Mouse (Mus musculus): ENCODE results near the gene Ppp1r2.

The Ppp1r2 gene

DNA sequence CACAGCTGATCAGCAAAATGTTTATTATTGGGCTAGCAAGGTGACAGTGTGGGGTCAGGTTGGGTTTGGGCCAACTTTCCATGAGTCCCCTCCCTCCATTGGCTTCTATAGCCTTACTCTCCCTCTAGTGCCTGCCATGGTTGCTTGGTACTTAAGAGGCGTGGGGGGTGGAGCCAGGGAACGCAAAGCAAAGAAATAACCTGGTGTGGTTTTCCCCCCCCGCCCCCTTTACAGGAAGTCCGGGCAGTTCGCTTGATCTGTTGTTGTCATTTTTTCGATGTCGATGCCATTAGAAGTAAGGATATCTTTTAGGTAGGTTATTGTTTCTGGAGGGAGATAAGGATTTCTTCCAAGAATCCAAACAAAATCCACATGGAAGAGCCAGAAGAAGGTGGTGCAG lies 22.0 kb upstream of the Ppp1r2 start:
- in situ Hi-C loops (cut with MboI; ENCODE audit: low pct_unique_long_range_greater_than_20kb in 1 of 2, low sequenced_read_pairs in 2 of 2, unreplicated experiment in 1 of 2): no loop called here

DNA sequence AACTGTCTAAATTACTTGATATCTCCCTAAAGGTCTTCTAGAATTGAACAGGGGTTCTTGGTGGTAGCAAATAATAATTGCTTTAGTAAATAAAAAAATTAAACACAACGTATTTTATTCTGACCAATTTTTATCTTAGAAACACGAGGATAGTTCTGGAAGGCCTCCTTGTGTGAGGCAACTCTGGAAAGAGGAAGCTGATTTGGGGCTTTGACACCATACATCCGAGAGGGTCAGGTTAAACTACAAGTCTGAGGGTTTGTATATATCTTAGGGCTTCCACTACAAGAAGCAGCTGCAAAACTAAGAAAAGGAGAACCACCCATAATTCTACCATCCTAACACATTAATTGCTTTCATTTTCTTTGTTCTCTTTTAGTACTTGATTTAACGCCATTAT lies 18.7 kb upstream of the Ppp1r2 start:
- in situ Hi-C loops (cut with MboI; ENCODE audit: low pct_unique_long_range_greater_than_20kb in 1 of 2, low sequenced_read_pairs in 2 of 2, unreplicated experiment in 1 of 2): no loop called here

DNA sequence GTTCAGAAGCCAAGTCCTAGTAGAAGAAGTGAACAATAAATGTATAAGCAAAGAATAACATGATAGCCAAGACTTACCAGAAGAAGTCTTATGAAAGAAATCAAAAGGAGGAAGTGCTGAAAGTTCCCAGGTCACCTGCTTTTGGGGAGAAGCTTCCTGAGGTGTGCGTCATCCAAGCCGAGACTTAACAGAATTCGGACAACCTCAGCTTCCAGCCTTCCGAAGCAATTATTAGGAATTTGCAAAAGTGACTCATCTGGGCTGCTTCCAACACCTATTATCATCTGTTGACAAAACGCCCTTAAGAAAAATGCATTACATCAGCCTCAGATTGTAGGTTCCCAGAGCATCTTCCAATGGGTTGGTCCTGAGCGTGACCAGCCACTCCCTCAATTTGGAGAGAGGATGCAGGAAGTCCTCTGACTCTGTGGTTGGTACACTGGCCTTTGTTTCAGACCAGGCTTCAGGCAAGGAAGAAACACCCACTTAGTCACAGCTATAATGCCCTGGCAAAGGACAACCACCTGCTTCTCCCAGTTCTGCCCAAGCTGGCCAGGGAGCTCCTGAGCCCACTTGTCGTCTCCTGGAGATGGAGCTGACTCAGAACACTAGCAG lies 15.8 kb upstream of the Ppp1r2 start:
- in situ Hi-C loops (cut with MboI; ENCODE audit: low pct_unique_long_range_greater_than_20kb in 1 of 2, low sequenced_read_pairs in 2 of 2, unreplicated experiment in 1 of 2): no loop called here

DNA sequence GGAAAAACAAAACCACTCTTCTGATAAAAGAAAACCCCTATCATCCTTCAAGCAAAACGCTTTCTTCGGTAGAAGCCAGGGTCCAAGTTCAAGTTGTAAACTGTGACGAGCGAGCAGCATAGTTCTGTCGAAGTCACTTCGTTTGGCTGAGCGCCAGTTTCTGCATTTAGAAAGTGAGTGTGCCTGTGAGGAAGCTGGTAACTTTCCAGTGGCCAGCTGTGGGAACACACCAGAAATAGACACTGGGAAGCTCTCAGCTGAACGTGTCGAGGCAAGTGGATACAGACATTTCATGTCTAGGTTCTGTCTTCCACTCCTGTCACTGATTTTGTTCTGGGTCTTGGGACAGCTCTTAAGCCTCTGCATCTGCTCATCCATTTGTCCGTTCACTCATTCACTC lies 15.2 kb upstream of the Ppp1r2 start:
- in situ Hi-C loops (cut with MboI; ENCODE audit: low pct_unique_long_range_greater_than_20kb in 1 of 2, low sequenced_read_pairs in 2 of 2, unreplicated experiment in 1 of 2): no loop called here

DNA sequence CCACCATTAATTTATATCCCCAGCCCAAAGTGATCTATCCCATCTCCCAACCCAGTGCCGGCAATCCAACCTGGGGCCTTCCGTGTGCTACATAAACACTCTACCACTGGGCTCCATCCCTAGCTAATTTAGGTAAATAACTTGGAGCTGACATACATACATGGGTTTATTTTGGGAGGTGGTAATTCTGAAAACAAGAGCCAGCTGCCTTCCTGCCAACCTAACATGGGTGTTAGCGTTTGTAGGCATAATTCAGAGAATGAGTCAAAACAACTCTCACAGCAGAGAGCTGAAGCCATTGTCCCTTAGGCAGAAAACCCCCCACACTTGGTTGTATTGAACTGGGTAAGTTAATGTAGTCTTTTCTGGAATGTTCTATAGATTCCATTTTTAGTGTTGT lies 12.6 kb upstream of the Ppp1r2 start:
- in situ Hi-C loops (cut with MboI; ENCODE audit: low pct_unique_long_range_greater_than_20kb in 1 of 2, low sequenced_read_pairs in 2 of 2, unreplicated experiment in 1 of 2): no loop called here

DNA sequence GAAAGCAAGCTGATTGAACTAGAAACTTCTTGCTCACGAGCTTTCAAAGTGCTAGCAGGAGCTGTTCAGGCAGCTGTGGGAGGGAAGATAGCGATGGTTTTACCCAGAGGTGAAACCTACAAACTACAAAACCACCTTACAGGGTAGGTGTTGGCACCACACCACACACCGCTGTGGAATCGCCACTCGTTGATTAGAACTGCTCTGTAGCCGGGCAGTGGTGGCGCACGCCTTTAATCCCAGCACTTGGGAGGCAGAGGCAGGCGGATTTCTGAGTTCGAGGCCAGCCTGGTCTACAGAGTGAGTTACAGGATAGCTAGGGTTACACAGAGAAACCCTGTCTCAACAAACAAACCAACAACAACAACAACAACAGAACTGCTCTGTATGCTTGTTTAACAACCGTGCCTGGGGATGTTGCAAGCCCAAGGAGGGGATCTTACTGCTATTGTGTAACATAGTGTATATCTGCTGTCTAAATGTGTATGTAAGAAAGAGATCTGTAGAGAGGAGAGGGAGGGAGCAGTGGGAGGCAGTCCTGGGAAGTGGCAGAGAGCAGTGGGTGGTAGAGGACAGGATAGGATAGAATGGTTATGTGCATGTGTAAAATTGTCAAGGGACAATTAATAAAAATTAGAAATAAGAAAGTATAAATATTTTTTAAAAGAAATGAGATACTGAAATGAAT lies 11.9 kb upstream of the Ppp1r2 start:
- in situ Hi-C loops (cut with MboI; ENCODE audit: low pct_unique_long_range_greater_than_20kb in 1 of 2, low sequenced_read_pairs in 2 of 2, unreplicated experiment in 1 of 2): no loop called here

DNA sequence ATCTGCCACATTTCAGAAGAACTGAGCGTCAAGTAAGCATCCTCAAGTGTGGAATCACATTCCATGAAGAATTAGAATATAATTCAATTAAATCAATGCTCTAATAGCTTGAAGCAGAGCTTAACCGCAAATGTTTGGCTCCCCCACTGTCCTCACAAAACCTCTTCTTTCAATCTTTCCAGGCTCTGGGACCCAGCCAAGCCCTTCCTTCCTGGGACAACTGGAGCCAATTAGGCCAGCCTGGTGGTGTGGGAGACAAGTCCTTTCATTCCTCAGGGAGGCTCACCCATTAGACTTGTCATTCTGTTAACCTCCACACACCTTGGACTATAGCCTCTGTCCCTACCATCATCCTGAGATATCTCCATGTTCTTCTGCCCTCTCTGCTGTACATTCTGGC lies 6.9 kb upstream of the Ppp1r2 start:
- in situ Hi-C loops (cut with MboI; ENCODE audit: low pct_unique_long_range_greater_than_20kb in 1 of 2, low sequenced_read_pairs in 2 of 2, unreplicated experiment in 1 of 2): no loop called here

DNA sequence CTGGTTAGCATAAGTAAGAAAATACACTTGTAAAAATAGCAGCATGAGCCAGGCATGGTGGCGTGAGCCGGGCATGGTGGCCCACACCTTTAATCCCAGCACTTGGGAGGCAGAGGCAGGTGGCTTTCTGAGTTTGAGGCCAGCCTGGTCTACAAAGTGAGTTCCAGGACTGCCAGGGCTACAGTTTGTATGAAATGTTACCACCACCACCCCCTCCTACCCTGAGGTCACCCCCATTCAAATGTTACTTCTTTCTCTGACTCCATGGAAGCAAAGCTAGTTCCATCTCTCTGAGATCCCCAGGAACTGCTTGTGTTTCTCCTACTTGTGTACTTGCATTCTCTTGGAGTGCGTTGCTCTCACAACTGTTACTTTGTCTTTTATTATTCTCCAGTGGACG lies 5.1 kb upstream of the Ppp1r2 start:
- in situ Hi-C loops (cut with MboI; ENCODE audit: low pct_unique_long_range_greater_than_20kb in 1 of 2, low sequenced_read_pairs in 2 of 2, unreplicated experiment in 1 of 2): no loop called here

DNA sequence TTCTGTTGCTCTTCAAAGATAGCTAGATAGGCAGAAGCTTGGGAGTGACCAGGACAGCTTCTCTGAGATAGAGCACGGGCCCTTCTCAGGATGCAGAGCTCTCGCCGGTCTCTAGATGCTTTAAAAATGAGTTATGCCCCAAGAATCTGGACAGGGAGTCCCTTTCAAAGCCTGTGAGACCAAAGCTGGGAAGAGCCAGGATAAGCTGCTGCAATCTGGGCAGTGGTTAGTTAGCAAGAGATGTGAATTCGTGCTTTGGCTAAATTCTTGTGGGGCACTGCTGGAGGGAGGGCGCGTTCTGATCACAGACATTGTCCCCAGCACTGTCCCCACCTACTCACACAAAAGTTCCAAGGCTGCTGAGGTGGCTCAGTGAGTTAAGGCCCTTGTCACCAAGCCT lies 3.5 kb upstream of the Ppp1r2 start:
- in situ Hi-C loops (cut with MboI; ENCODE audit: low pct_unique_long_range_greater_than_20kb in 1 of 2, low sequenced_read_pairs in 2 of 2, unreplicated experiment in 1 of 2): no loop called here

DNA sequence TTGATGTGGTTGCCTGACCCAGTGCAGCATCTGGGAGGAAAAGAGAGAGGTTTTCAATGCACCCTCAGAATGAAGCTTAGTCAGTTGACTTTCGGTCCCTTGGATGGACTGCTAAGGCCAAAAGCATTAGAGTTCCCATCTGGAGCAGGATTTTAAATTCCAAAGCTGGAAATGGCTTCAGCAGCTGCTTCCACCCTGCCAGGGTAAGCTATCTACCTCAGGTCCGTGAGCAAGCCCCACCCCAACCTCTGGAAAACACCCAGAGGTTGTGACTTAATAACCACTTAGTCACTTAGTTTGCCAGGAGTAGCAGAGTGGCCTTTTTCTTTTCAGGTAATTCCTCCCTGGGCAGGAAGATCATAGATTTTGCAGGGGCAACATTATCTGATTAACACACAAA lies 3.0 kb upstream of the Ppp1r2 start:
- in situ Hi-C loops (cut with MboI; ENCODE audit: low pct_unique_long_range_greater_than_20kb in 1 of 2, low sequenced_read_pairs in 2 of 2, unreplicated experiment in 1 of 2): no loop called here

DNA sequence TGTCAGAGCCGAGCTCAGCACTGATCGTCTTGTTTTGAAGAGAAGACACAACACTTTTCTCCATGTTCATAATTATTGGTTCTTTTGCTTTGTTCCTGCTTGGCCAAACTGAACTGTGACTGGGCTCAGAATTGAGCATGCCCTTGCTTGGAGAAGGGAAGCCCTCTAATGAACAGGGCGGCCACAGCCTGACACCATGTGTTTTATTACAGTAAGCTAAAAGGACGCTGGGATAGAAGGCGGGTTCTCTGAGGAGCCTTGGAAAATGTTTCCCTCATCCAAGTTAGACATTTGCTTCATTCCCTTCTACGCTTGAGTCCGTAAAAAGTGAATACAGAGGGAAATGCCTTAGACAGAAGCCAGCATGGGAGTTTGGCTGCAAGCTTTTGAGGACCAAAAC lies 1.9 kb upstream of the Ppp1r2 start:
- in situ Hi-C loops (cut with MboI; ENCODE audit: low pct_unique_long_range_greater_than_20kb in 1 of 2, low sequenced_read_pairs in 2 of 2, unreplicated experiment in 1 of 2): no loop called here

DNA sequence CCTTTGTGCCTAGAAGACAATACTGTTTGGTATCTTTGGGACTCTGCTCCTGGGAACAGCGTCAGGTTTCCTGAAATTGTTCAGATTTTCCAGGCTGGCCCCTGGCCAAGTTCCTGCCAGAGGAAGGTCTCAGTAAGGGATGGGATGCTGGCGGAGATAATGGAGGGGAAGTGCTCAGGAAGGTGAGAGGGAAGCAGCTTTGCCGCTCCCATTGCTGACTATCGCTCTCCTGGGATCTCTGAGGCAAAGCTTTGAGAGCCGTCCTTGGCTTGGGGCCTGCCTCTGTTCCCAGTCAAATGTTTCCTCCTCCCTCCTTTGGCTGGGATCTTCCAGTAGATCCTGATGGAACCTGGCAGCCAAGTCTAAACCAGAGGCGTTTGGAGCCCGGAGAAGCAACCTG lies 1.5 kb upstream of the Ppp1r2 start:
- in situ Hi-C loops (cut with MboI; ENCODE audit: low pct_unique_long_range_greater_than_20kb in 1 of 2, low sequenced_read_pairs in 2 of 2, unreplicated experiment in 1 of 2): no loop called here

DNA sequence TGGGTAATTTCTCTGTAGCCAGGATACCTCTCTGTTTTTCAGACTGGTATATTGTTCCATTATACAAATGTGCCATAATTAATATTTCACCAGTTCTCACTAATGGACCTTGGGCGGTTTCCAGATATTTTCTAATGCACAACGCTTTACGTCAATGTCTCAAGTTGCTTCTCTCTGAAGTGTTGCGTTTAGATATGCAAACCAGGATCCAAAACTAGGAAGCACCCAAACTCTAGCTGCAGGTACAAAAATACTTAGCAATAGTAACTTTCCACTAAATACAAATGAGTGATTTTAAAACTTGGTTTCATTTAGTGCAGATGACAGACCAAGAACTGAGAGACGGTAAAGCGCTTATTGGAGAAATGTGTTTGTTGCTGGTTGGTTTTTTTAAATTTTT lies 993 bp downstream of the Ppp1r2 start:
- in situ Hi-C loops (cut with MboI; ENCODE audit: low pct_unique_long_range_greater_than_20kb in 1 of 2, low sequenced_read_pairs in 2 of 2, unreplicated experiment in 1 of 2): no loop called here

DNA sequence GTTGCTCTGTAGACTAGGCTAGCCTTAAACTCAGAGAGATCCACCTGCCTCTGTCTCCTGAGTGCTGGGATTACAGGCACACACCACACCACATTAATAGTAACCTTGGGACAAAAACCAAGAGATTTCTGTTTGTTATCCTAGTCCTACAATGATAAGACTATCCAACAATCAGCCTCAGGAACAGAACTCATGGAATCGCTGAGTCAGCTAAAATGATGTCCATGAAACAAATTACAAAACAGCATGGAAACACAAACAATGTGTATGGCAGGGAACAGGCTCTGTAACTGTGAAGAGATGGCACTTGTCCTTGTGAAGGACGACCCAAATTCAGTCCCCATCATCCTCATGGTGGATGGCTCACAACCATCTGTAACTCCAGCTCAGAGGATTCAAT lies 8.4 kb downstream of the Ppp1r2 start:
- in situ Hi-C loops (cut with MboI; ENCODE audit: low pct_unique_long_range_greater_than_20kb in 1 of 2, low sequenced_read_pairs in 2 of 2, unreplicated experiment in 1 of 2): no loop called here

DNA sequence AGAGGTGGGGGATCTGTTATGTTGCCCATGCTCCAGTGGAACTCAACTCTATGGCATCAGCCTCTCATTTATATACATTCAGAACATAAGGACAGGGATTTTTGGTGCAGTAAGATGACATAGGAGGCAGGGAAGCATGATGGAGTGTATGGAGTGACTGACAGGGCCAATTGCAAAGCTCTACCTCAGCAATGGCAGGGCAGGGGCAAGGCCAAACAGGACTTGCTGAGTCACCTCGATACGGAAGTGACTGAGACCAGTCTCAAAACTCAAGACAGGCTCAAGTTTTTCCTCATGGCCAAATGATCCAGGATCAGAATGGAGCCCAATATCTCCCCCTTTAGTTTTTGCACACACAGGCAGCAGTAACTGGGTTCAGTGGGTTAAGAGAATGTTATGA lies 18.9 kb downstream of the Ppp1r2 start:
- in situ Hi-C loops (cut with MboI; ENCODE audit: low pct_unique_long_range_greater_than_20kb in 1 of 2, low sequenced_read_pairs in 2 of 2, unreplicated experiment in 1 of 2): no loop called here

DNA sequence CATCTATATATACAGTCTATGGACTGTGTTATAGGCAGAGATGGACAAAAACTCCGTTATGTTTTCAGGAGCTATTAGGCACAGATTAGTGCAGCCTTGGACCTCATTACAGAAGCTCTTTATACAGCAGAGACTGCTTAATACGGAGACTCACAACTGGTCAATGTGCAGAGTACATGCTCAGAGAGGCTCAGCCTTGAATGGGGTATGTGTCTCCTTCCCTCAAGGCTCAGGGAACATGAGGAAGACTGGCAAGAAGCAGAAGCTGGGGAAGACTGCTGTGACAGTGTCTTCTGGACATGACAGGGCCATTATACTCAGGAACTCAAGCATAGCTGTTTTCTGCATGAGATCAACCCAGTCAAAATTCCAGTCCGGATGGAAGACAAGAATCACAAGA lies 19.4 kb downstream of the Ppp1r2 start:
- in situ Hi-C loops (cut with MboI; ENCODE audit: low pct_unique_long_range_greater_than_20kb in 1 of 2, low sequenced_read_pairs in 2 of 2, unreplicated experiment in 1 of 2): no loop called here

DNA sequence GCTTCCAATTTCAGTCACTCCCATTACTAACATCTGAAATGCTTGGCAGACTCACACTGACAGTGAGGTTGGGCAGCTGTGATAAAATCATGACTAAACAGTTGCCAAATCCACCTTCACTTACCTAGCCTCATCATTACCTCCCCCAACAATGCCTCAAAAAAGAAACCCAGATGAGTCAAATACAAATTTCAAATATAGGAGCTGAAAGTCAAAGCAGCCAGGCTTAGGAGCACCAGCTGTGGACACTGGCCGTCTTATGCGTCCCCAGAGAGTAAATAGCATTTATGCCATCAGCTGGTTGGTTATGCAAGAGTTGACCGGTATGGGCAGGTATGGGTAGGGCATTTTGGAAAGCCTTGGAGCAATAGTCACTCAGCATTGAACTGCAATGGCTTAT lies 25.7 kb downstream of the Ppp1r2 start:
- in situ Hi-C loops (cut with MboI; ENCODE audit: low pct_unique_long_range_greater_than_20kb in 1 of 2, low sequenced_read_pairs in 2 of 2, unreplicated experiment in 1 of 2): no loop called here

DNA sequence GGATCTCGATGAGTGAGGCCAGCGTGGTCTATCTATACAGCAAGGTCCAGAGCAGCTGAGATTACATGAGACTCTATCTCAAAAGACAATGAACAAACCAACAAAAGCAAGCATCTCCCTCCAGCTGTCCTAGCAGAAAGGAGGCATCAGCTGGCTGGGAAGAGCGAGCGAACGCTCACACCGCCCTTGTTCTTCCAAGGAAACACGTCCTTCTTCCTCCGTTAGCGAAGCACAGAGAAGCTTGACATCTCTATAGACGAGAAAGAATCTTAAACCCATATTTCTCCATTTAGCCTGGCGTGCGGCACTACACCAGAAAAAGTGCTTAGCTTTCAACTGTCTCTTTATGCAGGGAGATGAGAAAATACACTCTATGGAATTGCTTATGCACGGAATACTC lies 26.4 kb downstream of the Ppp1r2 start:
- in situ Hi-C loops (cut with MboI; ENCODE audit: low pct_unique_long_range_greater_than_20kb in 1 of 2, low sequenced_read_pairs in 2 of 2, unreplicated experiment in 1 of 2): no loop called here

DNA sequence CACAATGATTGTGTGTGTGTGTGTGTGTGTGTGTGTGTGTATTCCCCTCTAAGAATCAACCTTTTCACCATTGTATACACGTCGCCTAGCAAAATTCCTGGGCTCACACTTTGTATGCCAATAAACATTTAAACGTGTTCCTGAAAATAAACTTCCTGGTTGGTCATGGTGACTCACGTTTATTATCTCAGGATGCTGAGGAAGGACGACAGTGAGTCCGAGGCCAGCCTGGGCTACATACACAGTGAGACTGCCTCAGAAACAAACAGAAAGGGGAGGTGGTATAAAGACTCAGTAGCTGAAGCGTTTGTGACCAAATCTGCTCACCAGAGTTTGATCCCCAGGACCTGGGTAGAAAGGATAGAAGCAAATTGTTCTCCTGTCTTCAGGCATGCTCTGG lies 27.6 kb downstream of the Ppp1r2 start:
- in situ Hi-C loops (cut with MboI; ENCODE audit: low pct_unique_long_range_greater_than_20kb in 1 of 2, low sequenced_read_pairs in 2 of 2, unreplicated experiment in 1 of 2): no loop called here

DNA sequence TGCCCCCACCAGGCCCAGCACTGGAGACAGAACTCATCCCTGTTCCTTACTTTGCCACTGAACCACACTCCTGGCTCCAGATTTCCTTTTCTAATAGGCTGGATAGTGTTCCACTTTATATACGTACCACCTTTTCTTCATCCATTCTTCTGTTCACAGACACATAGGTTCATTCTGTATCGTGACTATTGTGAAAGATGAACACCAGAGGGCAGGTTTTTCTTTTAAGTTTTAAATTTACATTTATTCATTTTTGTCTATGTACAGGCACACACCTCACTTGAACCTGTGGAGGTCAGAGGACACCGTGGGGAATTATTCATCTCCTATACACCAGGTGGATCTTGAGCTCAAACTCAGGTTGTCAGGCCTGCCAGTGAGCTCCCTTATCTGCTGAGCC lies 31.0 kb downstream of the Ppp1r2 start:
- in situ Hi-C loops (cut with MboI; ENCODE audit: low pct_unique_long_range_greater_than_20kb in 1 of 2, low sequenced_read_pairs in 2 of 2, unreplicated experiment in 1 of 2): no loop called here

DNA sequence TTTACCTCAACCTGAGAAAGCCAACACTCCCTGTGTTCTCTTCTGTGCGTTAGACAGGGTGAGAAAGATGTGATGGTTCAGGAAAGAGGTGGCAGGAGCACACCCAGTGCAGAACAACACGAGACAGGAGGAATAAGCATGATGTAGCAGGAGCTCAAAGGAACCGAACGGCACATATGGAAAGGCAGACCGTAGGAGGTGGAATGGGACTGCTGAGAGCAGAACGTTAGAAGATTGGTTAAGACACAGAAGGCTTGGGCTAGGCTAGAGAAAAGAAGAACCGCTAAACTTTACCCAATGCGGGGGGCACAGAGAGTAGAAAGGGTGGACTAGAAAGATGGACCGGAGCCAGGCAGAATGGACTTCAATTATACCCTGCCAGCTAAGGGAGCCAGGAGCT lies 33.6 kb downstream of the Ppp1r2 start:
- in situ Hi-C loops (cut with MboI; ENCODE audit: low pct_unique_long_range_greater_than_20kb in 1 of 2, low sequenced_read_pairs in 2 of 2, unreplicated experiment in 1 of 2): no loop called here

Measured in mouse embryonic stem cell (cell line).